Mouse (Mus musculus): Measurements from ENCODE around the gene 1700001O22Rik.

1700001O22Rik gene

GRCm38 (mm10) chr2:30777266-30777665 is 26.2 kb downstream of the 1700001O22Rik start:
- DNase-seq = no peak

GRCm38 (mm10) chr2:30775955-30776354 is 27.5 kb downstream of the 1700001O22Rik start:
- no peak for DNase-seq

- DNase-seq = no peak
These were observed 30.0 kb downstream of the 1700001O22Rik start for GRCm38 (mm10) chr2:30773313-30774005.

GRCm38 (mm10) chr2:30772581-30773312 is 30.7 kb downstream of the 1700001O22Rik start:
- DNase-seq = peak; percentile 81

GRCm38 (mm10) chr2:30771806-30772460 is 31.5 kb downstream of the 1700001O22Rik start:
- DNase-seq = peak; percentile 91

- DNase-seq = peak; percentile 57
These were observed 32.1 kb downstream of the 1700001O22Rik start for GRCm38 (mm10) chr2:30771368-30771805.

GRCm38 (mm10) chr2:30769187-30769586 is 34.3 kb downstream of the 1700001O22Rik start:
- peak; percentile 52 for DNase-seq

- DNase-seq = peak; percentile 64
These were observed 34.9 kb downstream of the 1700001O22Rik start for GRCm38 (mm10) chr2:30768529-30768928.

GRCm38 (mm10) chr2:30767626-30768240 is 35.7 kb downstream of the 1700001O22Rik start:
- no peak for DNase-seq

- DNase-seq = no peak
These were observed 37.0 kb downstream of the 1700001O22Rik start for GRCm38 (mm10) chr2:30766446-30766845.

- no peak for DNase-seq
These were observed 42.8 kb downstream of the 1700001O22Rik start for GRCm38 (mm10) chr2:30760706-30761105.

- DNase-seq = no peak
These were observed 43.5 kb downstream of the 1700001O22Rik start for GRCm38 (mm10) chr2:30759858-30760547.

- no peak for DNase-seq
These were observed 44.0 kb downstream of the 1700001O22Rik start for GRCm38 (mm10) chr2:30759442-30759841.

GRCm38 (mm10) chr2:30759088-30759374 is 44.4 kb downstream of the 1700001O22Rik start:
- DNase-seq = no peak

GRCm38 (mm10) chr2:30758341-30759087 is 44.9 kb downstream of the 1700001O22Rik start:
- peak; percentile 84 for DNase-seq

GRCm38 (mm10) chr2:30756962-30757715 is 46.3 kb downstream of the 1700001O22Rik start:
- DNase-seq = no peak

GRCm38 (mm10) chr2:30755985-30756765 is 47.3 kb downstream of the 1700001O22Rik start:
- DNase-seq = no peak

- DNase-seq = no peak
These were observed 48.6 kb downstream of the 1700001O22Rik start for GRCm38 (mm10) chr2:30754831-30755230.

GRCm38 (mm10) chr2:30753219-30753618 is 50.2 kb downstream of the 1700001O22Rik start:
- DNase-seq = peak; percentile 46

GRCm38 (mm10) chr2:30752471-30752870 is 51.0 kb downstream of the 1700001O22Rik start:
- DNase-seq = no peak
